In the genomic region with DNA sequence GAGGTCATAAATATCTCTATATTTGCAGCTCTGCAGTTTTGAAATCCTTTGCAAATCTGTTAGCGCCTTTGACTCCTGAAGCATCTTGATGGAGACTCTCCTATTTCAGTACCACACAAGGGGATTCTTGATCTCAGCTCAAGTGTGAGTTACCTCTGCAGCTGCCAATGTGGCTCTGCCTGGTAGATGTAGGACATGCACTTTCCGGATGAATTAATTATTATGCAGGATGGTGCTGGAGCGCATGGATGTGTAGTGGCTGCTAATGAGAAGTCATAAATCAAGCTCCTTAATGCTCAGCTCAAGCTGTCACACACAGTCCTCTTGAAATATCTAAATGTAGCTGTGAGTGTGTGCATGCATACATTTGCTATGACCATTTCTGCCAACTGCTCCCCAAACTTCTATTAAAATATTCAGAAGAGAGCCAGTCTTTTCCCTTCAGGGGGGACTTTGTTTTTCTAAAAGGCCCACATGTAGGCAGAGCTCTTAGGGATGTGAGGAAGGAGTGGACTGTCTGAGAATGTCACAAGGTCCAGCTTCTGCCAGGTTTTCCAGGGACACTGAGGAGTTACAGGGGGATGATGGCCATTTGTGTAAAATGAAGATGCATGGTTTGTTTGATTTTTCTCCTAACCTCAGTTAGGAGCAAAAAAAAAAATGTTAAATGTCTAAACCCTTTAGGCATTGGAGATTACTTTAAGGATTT, we compare ENCODE assay signal across 16 mouse cellular contexts.
DNase-seq lines count a peak whose midpoint lies in the region; ATAC-seq lines count a peak whose summit lies in the region.
"Had no signal": no experiment of that assay in that cellular context is flagged by ENCODE, and none has a peak within 500 bp of the region (broad histone marks: within the 10 kb centered on the region; RNA-seq: fewer than 3 reads in every experiment).

No protein-coding gene starts in this region.

- no peak for DNase-seq in embryonic facial prominence, embryonic 11.5 days (ENCODE audit: low spot score)
- DNase-seq in embryonic facial prominence, embryonic 10.5 days (ENCODE audit: low spot score), result no peak
- peak; percentile 64 for DNase-seq in MN1 (ENCODE audit: low spot score)
- no peak for DNase-seq in left cerebral cortex, adult 9 months (ENCODE audit: low spot score in 2 of 2)
- no peak for DNase-seq in adrenal gland, adult (ENCODE audit: inconsistent age in 2 of 2, low spot score in 1 of 2)
- DNase-seq: cerebellum, adult 11 months; gastrocnemius, postnatal 14 days; heart, postnatal 10 days; liver, postnatal 0 days; lung, postnatal 4 days; right cerebral cortex, postnatal 4 days had no signal

- H3K27me3 ChIP-seq in embryonic facial prominence, embryonic 11.5 days (ENCODE audit: control insufficient read depth, insufficient read depth, low read length), result no peaks in the 10 kb centered on the region
- no peaks in the 10 kb centered on the region for H3K27me3 ChIP-seq in embryonic facial prominence, embryonic 10.5 days (replicated peaks; ENCODE audit: low read depth, poor library complexity, severe bottlenecking)
- no peaks in the 10 kb centered on the region for H3K27me3 ChIP-seq in hindbrain, embryonic 13.5 days
- no peaks in the 10 kb centered on the region for H3K27me3 ChIP-seq in midbrain, embryonic 15.5 days (replicated peaks)
- H3K27me3 ChIP-seq: embryonic facial prominence, embryonic 15.5 days had no signal

- no peaks in the 10 kb centered on the region for H3K9me3 ChIP-seq in embryonic facial prominence, embryonic 11.5 days (replicated peaks; ENCODE audit: control insufficient read depth, low read length)
- H3K9me3 ChIP-seq in embryonic facial prominence, embryonic 10.5 days, result no peaks in the 10 kb centered on the region
- no peaks in the 10 kb centered on the region for H3K9me3 ChIP-seq in hindbrain, embryonic 13.5 days
- no peaks in the 10 kb centered on the region for H3K9me3 ChIP-seq in midbrain, embryonic 15.5 days
- H3K9me3 ChIP-seq: embryonic facial prominence, embryonic 15.5 days had no signal

- WGBS in embryonic facial prominence, embryonic 11.5 days, result 86% methylated on average over 3 of the region's 3 CpGs
- 88% methylated on average over 3 of the region's 3 CpGs for WGBS in embryonic facial prominence, embryonic 10.5 days
- 42% methylated on average over 3 of the region's 3 CpGs for WGBS in hindbrain, embryonic 13.5 days
- 44% methylated on average over 3 of the region's 3 CpGs for WGBS in midbrain, embryonic 15.5 days

- H3K4me2 ChIP-seq in embryonic facial prominence, embryonic 11.5 days (ENCODE audit: low read depth, low read length), result no peak overlapping the region
- no peak overlapping the region for H3K4me2 ChIP-seq in hindbrain, embryonic 13.5 days
- H3K4me2 ChIP-seq in midbrain, embryonic 15.5 days, result no peak overlapping the region
- H3K4me2 ChIP-seq: embryonic facial prominence, embryonic 15.5 days had no signal

- no peak overlapping the region for H3K27ac ChIP-seq in embryonic facial prominence, embryonic 11.5 days (replicated peaks; ENCODE audit: low read depth, low read length)
- H3K27ac ChIP-seq in embryonic facial prominence, embryonic 10.5 days (replicated peaks), result no peak overlapping the region
- peak overlapping the region; percentile 85 for H3K27ac ChIP-seq in hindbrain, embryonic 13.5 days
- H3K27ac ChIP-seq in midbrain, embryonic 15.5 days, result peak overlapping the region; percentile 66
- H3K27ac ChIP-seq: embryonic facial prominence, embryonic 15.5 days; left cerebral cortex, adult 2 months had no signal

- H3K4me1 ChIP-seq in embryonic facial prominence, embryonic 11.5 days (ENCODE audit: control insufficient read depth, insufficient read depth, low read length), result no peaks in the 10 kb centered on the region
- H3K4me1 ChIP-seq in embryonic facial prominence, embryonic 10.5 days, result no peaks in the 10 kb centered on the region
- peaks cover 45% of the 10 kb centered on the region for H3K4me1 ChIP-seq in hindbrain, embryonic 13.5 days (replicated peaks)
- peaks cover 32% of the 10 kb centered on the region for H3K4me1 ChIP-seq in midbrain, embryonic 15.5 days
- H3K4me1 ChIP-seq: embryonic facial prominence, embryonic 15.5 days had no signal

- no peak overlapping the region for H3K4me3 ChIP-seq in embryonic facial prominence, embryonic 11.5 days (ENCODE audit: low read depth, low read length)
- no peak overlapping the region for H3K4me3 ChIP-seq in embryonic facial prominence, embryonic 10.5 days
- no peak overlapping the region for H3K4me3 ChIP-seq in hindbrain, embryonic 13.5 days
- H3K4me3 ChIP-seq in midbrain, embryonic 15.5 days, result no peak overlapping the region
- H3K4me3 ChIP-seq: embryonic facial prominence, embryonic 15.5 days; left cerebral cortex, adult 2 months had no signal

- no peaks in the 10 kb centered on the region for H3K36me3 ChIP-seq in embryonic facial prominence, embryonic 11.5 days (replicated peaks; ENCODE audit: control insufficient read depth, insufficient read depth, low read depth, low read length)
- H3K36me3 ChIP-seq in embryonic facial prominence, embryonic 10.5 days (replicated peaks), result no peaks in the 10 kb centered on the region
- no peaks in the 10 kb centered on the region for H3K36me3 ChIP-seq in hindbrain, embryonic 13.5 days
- H3K36me3 ChIP-seq in midbrain, embryonic 15.5 days (replicated peaks), result no peaks in the 10 kb centered on the region
- H3K36me3 ChIP-seq: embryonic facial prominence, embryonic 15.5 days had no signal

- H3K9ac ChIP-seq in embryonic facial prominence, embryonic 11.5 days (replicated peaks; ENCODE audit: low read length), result no peak overlapping the region
- no peak overlapping the region for H3K9ac ChIP-seq in hindbrain, embryonic 13.5 days
- no peak overlapping the region for H3K9ac ChIP-seq in midbrain, embryonic 15.5 days
- H3K9ac ChIP-seq: embryonic facial prominence, embryonic 15.5 days; liver, postnatal 0 days had no signal

- 0 out of 2 replicates have a peak, but pooled peaks have one; percentile 34 for ATAC-seq in embryonic facial prominence, embryonic 11.5 days (replicated peaks; ENCODE audit: insufficient number of reproducible peaks, low FRiP score, low TSS enrichment, low read depth)
- peak; percentile 94 for ATAC-seq in hindbrain, embryonic 13.5 days (ENCODE audit: low FRiP score)
- peak; percentile 79 for ATAC-seq in midbrain, embryonic 15.5 days (replicated peaks)
- no peak for ATAC-seq in erythroid progenitor cell, adult 5-6 weeks (replicated peaks; ENCODE audit: low FRiP score, poor library complexity, severe bottlenecking)
- ATAC-seq: liver, postnatal 0 days had no signal

Comparison
In these comparisons a context has a peak if more than half of its experiments do, and no peak if none do; other contexts are left out.
1. H3K27ac ChIP-seq: peak in hindbrain, embryonic 13.5 days (single experiment) and midbrain, embryonic 15.5 days (single experiment); none in embryonic facial prominence, embryonic 11.5 days (single experiment) and embryonic facial prominence, embryonic 10.5 days (single experiment).